Mouse (Mus musculus): ENCODE data around the gene Cks2.

DNA sequence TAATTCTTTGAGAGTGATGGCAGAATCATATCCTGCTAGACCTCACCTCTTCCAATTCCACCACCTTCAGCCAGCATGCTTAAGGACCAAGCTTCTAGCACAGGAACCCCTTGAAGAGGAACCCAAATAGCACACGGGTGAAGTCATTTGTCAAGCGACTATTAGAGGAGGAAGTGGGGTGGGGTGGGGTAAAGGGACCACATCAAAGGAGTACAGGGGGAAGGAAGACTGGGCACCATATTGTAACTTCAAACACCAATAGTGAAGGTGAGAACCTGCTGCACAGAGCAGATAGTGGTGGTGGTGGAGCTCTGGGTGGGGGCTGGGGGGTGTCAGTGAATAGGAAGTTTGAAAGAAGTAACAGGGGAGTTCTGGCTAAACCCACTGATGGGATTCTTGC, 47.0 kb upstream of the Cks2 start:
- TF ChIP-seq CEBPB (IDR thresholded peaks at IDR 0.05; ENCODE audit: insufficient read depth, poor library complexity, severe bottlenecking) = no peak
- TF ChIP-seq POLR2A (IDR thresholded peaks at IDR 0.05; ENCODE audit: insufficient read length, low read depth) = no peak
- TF ChIP-seq MYOD1 (IDR thresholded peaks at IDR 0.05; ENCODE audit: control insufficient read depth in 1 of 3, insufficient read length in 2 of 3, low read depth in 2 of 3) = no peak
- no peak for TF ChIP-seq MYOG (IDR thresholded peaks at IDR 0.05; ENCODE audit: control insufficient read depth in 1 of 3, insufficient read depth in 1 of 3, insufficient read length in 2 of 3, low read depth in 2 of 3)
- TF ChIP-seq TCF12 (IDR thresholded peaks at IDR 0.05; ENCODE audit: insufficient read depth, poor library complexity, severe bottlenecking) = no peak
- no peak for TF ChIP-seq MAX (IDR thresholded peaks at IDR 0.05; ENCODE audit: low read depth)
- TF ChIP-seq USF1 (IDR thresholded peaks at IDR 0.05; ENCODE audit: low read depth) = no peak
- TF ChIP-seq TCF3 (IDR thresholded peaks at IDR 0.05; ENCODE audit: insufficient read length, low read depth) = no peak
- no peak for TF ChIP-seq POLR2AphosphoS2 (IDR thresholded peaks at IDR 0.05; ENCODE audit: insufficient read length, low read depth)

Data from myocyte (in vitro differentiated cells).